Mouse (Mus musculus) testis, adult 2 months (tissue): Measurements from ENCODE around the gene Arhgef28. TPM values are rescaled to one million over a fixed set of nuclear protein-coding genes. Genes with fewer than 3 reads are reported as not detected.

Source experiments
- H3K27ac ChIP-seq: fragments of 200-500 bp; 2 replicates; pipeline ENCODE4 v1.5.1; 2012; ENCODE audit warnings: low read depth, low read length; ENCODE audit not compliant: control insufficient read depth, insufficient read depth
- H3K27me3 ChIP-seq: fragments of 200-500 bp; 2 replicates; pipeline ENCODE4 v1.6.1; 2012; ENCODE audit warnings: mild to moderate bottlenecking, low read length, moderate library complexity; ENCODE audit not compliant: control insufficient read depth, insufficient read depth
- H3K36me3 ChIP-seq: fragments of 200-500 bp; 2 replicates; pipeline ENCODE4 v1.6.1; 2012; ENCODE audit warnings: mild to moderate bottlenecking, low read length; ENCODE audit not compliant: control insufficient read depth, insufficient read depth
- H3K4me1 ChIP-seq: fragments of 200-500 bp; 2 replicates; pipeline ENCODE4 v1.6.1; 2012; ENCODE audit warnings: low read length; ENCODE audit not compliant: control insufficient read depth, insufficient read depth
- H3K4me3 ChIP-seq: fragments of 200-500 bp; 2 replicates; pipeline ENCODE4 v1.5.1; 2012; ENCODE audit warnings: low read depth, mild to moderate bottlenecking, low read length, moderate library complexity, mixed read lengths; ENCODE audit not compliant: control insufficient read depth
- CTCF ChIP-seq: fragments of 200-500 bp; IDR thresholded peaks from 2 replicates; pipeline ENCODE4 v1.5.1; 2012; ENCODE audit warnings: low read depth, mild to moderate bottlenecking, inconsistent platforms, low read length, moderate library complexity; ENCODE audit not compliant: control insufficient read depth, insufficient read depth, insufficient replicate concordance
- POLR2A ChIP-seq: fragments of 200-500 bp; IDR thresholded peaks from 2 replicates; pipeline ENCODE4 v1.6.1; 2012; ENCODE audit warnings: low read depth, mild to moderate bottlenecking, inconsistent platforms, low read length, moderate library complexity; ENCODE audit not compliant: control insufficient read depth
- polyA plus RNA-seq: library from polyadenylated mRNA; depleted of rRNA; stranded (reverse); fragments of >200 nt; gene quantifications from 2 replicates; pipeline ENCODE4 v1.2.3, GENCODE M21; 2012

Gene Arhgef28
- polyA plus RNA-seq, 1 experiment = 0.67 TPM

GRCm38 (mm10) chr13:98145310-98145709 is 60.9 kb downstream of the Arhgef28 start:
- H3K27me3 ChIP-seq = no peaks in the 10 kb centered on the region
- no peaks in the 10 kb centered on the region for H3K4me1 ChIP-seq
- H3K36me3 ChIP-seq = no peaks in the 10 kb centered on the region
- no peak overlapping the region for H3K4me3 ChIP-seq
- no peak overlapping the region for H3K27ac ChIP-seq
- TF ChIP-seq POLR2A = no peak
- TF ChIP-seq CTCF = no peak

DNA sequence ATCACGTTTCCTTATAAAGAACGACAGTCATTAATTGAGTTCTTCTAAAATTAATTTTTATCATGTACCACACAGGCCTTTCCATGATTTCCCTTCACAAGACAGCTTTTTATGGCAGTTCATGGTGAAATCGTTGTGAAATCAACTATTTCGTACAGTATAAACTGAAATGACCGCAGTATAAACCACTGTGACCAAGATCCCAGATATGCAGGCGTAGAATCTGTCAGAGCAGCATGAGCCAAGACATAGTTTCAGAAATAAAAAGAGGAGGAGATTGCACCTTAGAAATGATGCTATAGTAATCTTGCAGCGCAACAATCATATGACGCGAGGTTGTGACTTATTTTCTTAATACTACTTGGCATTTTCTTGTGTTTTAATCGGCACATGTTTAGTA is 63.2 kb downstream of the Arhgef28 start:
- no peaks in the 10 kb centered on the region for H3K4me1 ChIP-seq
- H3K27ac ChIP-seq = no peak overlapping the region
- H3K36me3 ChIP-seq = no peaks in the 10 kb centered on the region
- H3K27me3 ChIP-seq = no peaks in the 10 kb centered on the region
- TF ChIP-seq POLR2A = no peak
- TF ChIP-seq CTCF = no peak
- no peak overlapping the region for H3K4me3 ChIP-seq

DNA sequence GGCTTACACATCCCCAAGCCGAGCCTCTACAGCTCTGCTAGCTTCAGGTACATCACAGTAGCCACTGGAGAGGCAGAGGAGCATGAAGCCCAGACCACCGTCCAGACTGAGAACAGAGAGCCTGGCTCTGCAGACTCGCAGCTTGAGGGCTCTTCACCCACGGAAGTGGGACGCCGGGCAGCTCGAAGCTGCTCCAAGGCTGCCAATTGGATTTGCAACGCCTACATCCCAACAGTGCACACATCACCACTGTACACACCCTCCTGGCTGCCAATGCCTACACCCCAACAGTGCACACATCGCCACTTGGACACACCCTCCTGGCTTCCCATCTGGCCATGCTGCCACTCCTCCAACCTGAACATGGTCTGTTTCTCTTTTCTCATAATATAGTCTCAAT is 65.6 kb downstream of the Arhgef28 start:
- no peak overlapping the region for H3K4me3 ChIP-seq
- no peaks in the 10 kb centered on the region for H3K36me3 ChIP-seq
- no peaks in the 10 kb centered on the region for H3K4me1 ChIP-seq
- TF ChIP-seq CTCF (no peak), POLR2A (no peak)
- no peak overlapping the region for H3K27ac ChIP-seq
- no peaks in the 10 kb centered on the region for H3K27me3 ChIP-seq

- TF ChIP-seq POLR2A (no peak), CTCF (no peak)
- Histone ChIP-seq H3K4me3 (no peak overlapping the region), H3K27me3 (no peaks in the 10 kb centered on the region), H3K36me3 (no peaks in the 10 kb centered on the region), H3K4me1 (no peaks in the 10 kb centered on the region), H3K27ac (no peak overlapping the region)
These were observed 67.5 kb downstream of the Arhgef28 start for GRCm38 (mm10) chr13:98138786-98139185.

DNA sequence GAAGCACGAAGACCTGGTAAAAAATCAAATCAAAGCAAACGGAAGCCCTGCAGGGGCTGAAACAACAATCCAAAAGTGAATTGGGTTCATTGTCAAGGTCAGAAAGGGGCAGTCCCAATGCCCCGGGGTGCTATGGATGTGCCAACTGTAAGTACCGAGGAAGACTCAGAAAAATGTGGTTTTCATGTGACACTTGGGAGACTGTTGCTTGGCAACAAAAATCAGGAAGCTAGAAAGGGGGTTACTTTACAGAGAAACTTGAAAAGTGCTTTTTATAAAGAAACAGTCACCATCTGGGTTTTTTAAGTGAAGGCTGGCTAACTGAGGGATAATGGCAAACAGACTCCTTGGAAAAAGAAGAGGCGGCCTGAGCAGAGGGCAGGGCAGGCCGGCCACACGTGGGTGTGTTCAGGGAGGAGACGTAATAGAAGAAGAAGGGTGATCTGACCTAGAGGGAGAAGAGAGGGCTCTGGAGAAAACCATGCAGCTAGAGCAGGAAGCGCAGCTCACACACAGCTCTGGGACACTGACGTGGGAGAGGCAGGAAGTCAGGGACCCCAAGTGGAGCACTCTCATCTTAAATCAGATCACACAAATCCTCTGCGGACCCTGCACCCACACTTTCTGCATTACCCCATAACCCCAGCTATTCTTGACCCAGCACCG is 70.2 kb downstream of the Arhgef28 start:
- H3K36me3 ChIP-seq = no peaks in the 10 kb centered on the region
- no peak for TF ChIP-seq CTCF
- TF ChIP-seq POLR2A = no peak
- no peak overlapping the region for H3K4me3 ChIP-seq
- H3K4me1 ChIP-seq = no peaks in the 10 kb centered on the region
- H3K27me3 ChIP-seq = no peaks in the 10 kb centered on the region
- no peak overlapping the region for H3K27ac ChIP-seq

DNA sequence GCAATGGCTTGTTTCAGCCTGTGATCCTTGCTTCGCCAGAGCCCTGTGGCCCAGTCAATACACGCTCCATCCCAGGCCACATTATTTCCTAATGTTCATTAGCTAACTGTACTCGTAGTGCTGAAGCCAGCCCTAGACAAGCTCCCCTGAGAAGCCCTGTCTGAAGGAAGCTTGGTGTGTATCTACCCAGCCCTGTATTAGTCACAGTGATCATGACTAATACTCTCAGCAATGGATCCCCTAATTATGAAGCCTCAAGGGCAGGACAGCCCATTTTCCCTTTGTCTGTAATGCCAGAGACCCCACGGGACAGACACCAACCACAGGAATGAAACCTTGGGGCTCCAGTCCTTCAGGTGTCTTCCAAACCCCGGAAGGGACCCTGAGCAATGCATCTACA is 73.3 kb downstream of the Arhgef28 start:
- Histone ChIP-seq H3K27ac (no peak overlapping the region), H3K4me3 (no peak overlapping the region), H3K36me3 (no peaks in the 10 kb centered on the region), H3K4me1 (no peaks in the 10 kb centered on the region), H3K27me3 (no peaks in the 10 kb centered on the region)
- TF ChIP-seq POLR2A = no peak
- TF ChIP-seq CTCF = no peak

- Histone ChIP-seq H3K4me1 (no peaks in the 10 kb centered on the region), H3K27ac (no peak overlapping the region), H3K27me3 (no peaks in the 10 kb centered on the region), H3K4me3 (no peak overlapping the region), H3K36me3 (no peaks in the 10 kb centered on the region)
- TF ChIP-seq POLR2A = no peak
- TF ChIP-seq CTCF = no peak
These were observed 74.0 kb downstream of the Arhgef28 start for GRCm38 (mm10) chr13:98132264-98132663.
